Mouse (Mus musculus) kidney, adult 9 months (tissue): ENCODE measurements at regions not wholly inside any gene's neighbourhood (a gene's known extent, or its start where the extent isn't known, plus 50 kb on each side); places are given as distances from the start of the nearest gene placed in this dataset.

ENCODE experiments used
- DNase-seq: peaks from one replicate; pipeline ENCODE4 v3.0.0; 2022

DNA sequence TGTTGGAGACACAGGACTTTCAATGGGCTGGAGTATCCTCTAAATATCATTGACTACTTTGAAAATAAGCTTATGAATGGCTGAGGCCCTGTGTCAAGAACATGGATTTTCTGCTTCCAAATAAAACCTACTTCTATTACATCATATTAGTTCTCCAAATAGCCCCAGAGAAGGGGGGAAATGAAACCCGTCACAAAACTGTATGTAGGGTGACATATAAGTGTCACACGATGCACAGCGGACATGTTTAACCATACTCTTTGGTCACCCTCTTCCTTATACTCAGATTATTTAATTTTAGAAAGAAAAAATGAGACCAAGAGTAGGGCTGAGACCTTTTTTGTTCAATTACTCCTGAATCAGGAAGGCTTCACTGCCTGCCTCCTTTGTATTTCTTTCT, 189.2 kb upstream of the Creb1 start:
- DNase-seq = no peak

DNA sequence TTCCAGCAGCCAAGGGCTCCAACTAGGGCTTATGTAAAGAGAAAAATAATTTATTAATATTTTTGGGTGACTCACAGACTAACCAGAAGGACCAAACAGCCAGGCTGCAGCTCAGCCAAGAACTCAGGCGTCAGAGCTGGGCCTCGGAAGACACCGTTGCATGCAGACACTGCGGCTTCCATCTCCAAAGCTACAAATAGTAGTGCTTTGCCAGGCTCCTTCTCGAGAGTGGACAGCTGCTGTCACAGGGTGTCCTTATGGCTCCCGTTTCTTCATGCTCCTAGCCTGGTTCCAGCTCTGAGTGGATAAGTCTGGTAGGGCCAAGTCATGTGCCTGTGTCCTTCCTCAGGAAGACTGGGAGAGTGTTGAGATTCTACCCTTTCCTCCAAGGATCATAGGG, 190.8 kb upstream of the Creb1 start:
- DNase-seq = no peak

DNA sequence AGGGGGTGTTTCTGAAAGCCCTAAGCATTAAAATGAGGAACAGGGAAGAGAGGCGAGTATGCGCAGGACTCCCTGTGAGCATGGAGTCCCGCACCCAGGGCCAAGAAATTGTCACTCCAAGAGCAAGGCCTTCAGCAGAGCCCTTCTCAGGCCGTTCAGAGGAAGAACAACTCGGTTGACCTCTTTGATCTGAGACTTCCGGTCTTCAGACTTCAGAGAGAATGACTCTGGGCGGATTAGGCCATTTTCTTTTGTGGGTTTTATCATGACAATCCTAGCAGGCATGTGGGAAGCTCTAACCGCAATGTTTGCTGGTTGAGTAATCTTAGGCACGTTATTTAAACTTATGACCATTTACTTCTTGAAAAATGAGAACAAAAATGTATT, 193.9 kb upstream of the Creb1 start:
- no peak for DNase-seq

DNA sequence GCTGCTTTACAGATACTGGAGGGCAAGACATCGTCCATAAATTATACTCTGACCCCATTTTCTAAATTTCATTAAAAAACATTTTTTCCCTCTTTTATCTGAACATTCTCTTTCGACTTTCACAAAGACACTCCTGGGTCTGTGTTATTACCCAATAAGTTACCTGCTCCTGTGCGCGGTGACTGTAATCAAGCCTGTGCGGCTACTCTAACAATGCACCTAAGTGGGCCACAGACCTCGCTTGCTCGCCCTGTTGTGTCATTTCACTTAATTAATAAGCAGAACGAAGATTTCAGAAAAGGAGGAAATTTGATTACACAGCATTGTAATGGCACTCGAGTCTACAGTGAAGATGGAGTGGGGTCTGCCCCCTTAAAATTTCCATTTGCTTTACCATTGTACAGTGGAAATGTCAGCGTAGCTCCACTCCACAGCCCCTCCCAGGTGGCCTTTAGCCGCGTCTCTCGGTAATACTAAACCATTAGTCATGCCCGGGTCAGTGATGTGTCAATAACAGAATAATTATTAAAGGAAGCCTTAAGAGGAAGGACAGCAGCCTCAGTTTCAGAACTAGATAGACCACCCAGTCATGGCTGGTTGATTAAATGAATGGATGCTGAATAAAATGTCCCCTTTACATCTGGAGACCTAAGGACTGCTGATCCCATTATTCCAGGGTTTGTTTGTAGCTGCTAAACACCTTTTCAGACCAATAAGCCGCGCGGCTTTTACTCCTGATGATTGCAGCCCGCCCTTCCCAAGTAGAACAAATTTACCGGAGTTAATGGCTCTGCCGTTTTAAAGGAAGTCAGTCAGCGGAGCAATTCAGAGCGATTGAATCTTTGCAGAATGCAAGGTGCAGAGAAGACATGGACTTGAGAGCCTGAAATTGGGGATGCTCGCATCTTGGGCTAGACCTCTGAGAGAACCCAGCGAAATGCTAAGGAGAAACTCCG, 194.5 kb upstream of the Creb1 start:
- peak; percentile 7 for DNase-seq

DNA sequence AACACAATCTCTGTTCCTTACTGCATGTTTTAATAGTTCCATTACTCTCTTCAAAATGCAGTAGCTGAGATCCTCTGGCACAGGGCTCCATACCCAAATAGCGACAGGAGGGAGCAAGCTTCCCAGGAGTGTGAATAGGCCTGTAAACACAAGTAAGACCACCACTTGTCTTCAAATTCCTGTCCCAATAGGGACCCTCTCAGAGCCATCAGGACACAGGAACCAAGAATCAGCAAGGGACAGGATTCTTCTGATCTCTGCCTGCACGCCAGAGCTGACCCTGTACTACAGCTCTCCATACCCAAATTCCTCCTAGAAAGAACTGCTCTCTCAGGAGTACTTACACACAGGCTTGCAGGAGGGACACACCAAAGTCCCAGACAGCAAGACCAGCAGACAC, 200.9 kb upstream of the Creb1 start:
- no peak for DNase-seq

DNA sequence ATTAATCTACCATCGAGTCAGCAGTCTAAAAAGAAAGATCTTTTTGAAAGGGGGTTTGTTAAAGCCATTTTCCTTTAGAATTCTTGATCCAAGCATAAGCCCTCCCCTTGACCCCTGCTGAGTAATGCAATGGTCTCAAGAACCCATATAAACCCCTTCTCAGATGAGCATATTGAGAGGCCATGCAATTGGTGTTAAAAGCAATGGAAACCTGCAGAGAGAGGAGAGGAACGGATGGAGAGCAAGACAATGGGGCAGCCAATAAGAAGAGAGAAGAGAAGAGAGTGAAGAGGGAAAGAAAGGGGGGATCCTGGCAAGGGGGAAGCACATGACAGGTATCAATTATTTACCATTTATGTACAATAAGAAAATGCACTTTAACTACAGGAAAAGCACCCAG, 201.7 kb upstream of the Creb1 start:
- no peak for DNase-seq

DNA sequence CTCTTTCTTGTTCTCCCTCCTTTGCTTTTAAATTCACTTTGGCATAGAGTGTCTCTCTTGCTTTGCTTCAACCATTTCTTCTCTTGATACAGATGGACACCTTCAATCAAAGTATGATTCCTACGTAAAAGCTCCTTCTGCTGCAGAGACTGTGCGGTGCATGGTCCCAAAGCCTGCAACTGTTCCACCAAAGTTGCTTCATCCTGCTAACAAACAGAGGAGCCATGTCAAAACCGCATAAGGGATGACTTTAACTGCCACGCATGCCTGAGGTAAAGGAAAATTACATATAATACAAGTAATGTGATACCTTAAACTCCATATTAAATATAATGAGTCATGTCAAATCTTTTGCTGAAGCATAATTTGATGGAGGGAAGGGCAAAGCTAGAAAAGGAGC, 200.1 kb upstream of the Klf7 start:
- no peak for DNase-seq

DNA sequence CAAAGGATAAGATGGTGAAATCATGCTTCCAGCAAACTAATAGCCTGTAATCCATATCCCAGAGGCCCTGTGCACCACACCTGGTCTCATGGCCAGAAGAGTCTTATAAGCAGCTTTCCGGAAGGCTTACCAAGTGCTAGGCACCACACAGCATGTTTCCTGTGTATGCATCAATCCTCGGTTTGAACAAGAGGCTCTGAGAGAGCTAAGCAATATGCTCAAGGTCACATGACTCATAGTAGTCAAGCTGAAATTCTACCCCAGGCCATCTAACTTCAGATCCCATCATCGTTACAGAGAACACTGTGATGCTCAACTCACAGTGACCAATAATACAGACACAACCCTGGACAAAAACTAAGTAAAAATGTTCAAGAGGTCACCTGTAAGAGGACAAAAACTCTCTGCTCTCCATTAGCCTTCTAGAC, 197.1 kb upstream of the Klf7 start:
- DNase-seq = no peak

DNA sequence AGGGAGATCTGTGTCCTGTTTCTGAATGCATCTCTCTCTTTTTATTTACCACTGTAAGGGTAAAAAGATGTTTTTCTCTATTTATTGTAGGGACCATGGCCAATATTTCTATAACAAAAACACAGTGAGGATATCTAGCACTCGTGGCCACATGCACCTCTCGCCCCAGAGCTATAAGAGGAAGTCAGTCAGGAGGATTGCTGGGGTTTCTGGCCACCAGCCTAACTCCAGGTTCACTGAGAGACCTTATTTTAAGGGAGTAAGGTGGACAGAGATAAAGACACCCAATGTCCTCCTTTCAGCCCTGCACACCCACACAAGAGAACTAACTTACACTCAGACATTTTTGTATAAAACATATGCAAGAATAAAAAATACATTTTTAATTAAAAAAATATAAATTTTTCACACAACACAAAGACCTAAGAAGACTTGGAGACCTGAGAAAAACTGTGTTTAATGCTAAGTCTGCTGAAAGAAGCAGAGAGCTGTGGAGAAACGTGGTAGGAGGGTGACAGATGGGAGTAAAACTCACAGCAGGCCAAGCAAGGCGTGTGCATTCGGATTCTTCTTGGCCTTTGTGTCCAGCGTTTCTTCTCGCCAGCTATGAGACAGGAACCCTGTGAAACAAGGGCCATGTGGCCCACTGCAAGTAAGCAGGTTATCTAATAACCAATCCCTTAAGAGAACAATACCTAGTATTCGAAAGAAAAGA, 196.5 kb upstream of the Klf7 start:
- DNase-seq = no peak

DNA sequence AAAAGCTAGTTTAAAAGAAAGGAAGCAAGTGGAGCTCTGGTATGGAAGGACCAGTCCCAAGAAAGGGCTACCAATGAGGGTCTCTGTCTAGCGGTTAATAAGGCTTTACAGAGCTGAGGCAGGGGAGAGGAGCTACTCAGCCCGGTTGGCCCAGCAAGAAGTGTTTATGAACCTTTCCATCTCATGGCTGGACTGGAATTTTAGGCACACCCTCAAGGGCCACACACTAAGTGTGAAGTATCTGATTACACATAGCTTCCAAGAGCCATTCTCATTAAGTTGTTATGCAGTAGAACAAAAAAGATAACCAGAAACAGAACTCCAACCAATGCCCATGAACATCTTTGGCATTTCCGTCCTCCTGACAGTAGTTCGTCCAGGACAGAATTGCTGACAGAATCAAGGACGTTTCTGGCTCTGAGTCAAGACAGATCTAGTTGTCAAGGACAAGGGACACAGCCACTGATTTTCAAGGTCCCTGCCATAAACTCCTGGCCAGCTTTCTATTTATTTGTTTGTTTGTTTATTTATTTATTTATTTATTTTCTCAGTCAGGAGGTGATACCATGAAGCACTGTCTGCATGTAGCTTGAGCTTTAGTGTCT, 195.1 kb upstream of the Klf7 start:
- DNase-seq = no peak

DNA sequence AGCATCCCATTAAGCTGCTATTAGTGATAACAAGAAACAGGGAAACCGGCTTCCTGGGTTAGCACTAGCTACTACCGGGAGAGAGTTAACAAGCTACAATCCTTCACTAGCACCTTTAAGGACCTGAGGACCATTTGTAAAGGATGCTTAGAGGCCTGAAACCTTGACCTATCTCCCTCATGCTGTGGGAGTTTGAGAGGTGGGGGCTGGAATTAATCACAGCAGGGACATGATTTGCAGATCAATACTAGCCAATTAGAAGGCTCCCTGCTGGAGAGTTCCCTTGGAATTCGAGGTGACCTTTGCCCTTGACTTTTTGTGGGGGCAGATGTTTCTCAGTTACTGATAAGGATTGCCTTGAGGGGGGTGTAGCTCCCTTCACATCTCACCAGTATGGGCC, 189.3 kb upstream of the Klf7 start:
- DNase-seq = no peak

DNA sequence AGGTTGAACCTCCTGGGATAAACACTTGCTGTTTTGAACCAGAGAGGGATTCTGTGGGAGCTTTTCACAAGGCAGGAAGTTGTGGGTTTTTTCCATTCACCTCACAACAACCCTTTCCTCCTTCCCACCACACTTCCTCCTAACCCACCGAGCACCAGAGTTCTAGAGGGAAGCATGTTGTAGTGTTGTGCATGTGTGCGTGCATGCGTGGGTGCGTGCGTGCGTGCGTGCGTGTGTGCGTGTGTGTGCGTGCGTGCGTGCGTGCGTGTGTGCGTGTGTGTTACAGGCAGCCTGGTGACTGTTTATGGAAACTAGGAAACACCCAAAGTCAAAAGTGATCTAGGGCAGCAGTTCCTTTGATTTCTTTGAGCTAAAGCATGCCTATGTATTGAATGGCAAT, 186.5 kb upstream of the Klf7 start:
- DNase-seq = no peak

DNA sequence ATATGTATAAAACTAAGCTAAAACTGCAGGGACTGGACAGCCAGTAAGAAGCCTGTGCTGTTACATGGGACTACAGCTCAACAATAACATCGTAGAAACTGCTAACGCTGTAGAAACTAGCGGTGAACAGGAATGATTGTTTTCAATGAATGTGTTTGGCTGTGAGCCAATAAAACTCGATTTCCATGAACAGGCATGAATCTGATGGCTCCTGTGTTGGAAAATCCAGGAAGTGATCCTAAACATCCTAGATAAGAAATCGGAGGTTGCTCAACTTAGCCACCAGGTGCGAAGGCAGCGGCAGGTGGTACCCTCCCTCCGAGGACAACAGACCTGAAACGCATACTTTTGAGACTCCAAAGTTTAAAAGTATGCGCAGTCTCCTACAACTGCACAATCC, 186.0 kb upstream of the Klf7 start:
- peak; percentile 26 for DNase-seq

DNA sequence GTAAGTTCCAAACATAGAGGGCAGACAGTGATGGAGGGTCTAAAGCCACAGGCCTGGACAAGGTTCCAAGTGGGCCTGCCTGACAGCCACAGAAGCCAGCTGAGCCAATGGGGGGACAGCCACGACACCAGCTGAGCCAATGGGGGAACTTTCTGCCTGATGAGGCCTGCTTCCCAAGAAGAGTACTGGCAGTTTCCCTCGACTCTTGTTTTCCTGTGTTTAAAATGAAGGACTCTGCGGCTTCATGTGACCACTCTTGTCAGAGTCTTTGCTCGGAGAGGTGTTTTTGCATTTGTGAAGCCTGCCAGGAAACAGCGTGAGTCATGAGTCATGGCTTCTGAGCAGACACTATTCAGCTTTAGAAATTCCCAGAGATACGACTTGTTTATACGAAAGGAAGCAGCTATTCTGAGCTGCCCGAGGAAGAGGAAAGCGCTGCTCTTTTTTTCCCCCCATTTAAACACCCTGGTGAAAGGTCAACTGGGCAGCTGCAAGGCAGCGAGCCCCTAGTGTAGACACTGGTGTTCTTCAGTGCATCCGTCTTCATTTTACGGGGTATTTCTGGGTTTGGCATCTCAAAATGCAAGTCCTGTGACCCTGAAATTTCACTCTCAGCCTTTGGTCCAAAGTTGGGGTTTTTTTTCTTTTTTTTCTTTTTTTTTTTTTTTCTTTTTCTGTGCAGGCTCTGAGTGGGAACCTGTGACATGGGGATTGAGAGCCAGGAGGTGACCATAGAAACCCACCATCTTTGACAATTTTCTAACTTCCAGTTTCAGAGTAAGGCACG, 183.5 kb upstream of the Klf7 start:
- DNase-seq = peak; percentile 78

DNA sequence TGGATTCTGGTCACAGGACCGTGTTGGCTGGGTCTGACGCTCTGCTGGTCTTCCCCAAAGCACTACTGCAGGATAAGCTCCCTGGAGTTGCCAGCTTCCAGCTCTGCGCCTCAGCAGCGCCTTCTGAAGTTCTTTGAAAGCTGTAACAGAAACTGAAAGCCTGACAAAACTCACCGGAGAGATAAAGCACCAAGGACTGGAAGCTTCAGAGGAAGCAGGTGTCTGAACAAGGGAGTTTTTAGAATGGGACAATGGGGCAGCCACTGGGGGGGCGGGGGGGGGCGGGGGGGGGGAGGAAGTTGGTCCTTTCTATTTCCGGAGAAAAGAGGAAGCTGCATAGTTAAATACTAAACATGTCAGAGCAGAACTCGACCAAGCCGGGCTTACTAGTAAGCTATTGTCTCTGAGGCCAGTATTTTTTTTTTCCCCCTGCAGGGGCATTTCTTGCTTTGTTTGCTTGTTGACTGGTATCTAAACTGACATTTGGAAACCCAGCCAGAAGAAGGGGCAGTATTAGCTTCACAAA, 180.8 kb upstream of the Klf7 start:
- DNase-seq = peak; percentile 76

DNA sequence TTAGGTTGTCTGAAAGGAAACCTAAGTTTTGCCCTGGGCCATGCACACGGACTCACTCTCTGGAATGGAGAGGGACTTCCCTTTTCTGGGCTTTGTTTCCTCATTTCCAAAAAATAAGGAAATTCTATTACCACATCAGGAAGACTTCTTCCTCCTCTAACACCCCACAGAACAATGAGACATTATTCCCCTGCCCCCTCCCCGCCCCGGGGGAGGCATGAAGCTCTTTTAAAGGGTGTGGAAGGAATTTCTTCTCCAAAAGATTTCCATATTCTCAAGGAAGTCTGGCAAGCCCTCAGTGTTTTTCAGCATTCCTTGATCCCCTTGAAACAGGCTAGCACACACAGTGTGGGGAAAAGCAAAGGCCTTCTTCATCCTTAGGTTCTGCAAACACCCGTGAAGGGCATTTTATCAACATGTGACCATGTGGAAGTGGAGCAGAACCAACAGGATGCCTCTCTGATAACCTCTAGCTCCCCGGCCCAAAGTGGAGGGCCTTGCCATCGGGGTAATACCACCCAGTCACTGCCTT, 179.5 kb upstream of the Klf7 start:
- DNase-seq = peak; percentile 66

DNA sequence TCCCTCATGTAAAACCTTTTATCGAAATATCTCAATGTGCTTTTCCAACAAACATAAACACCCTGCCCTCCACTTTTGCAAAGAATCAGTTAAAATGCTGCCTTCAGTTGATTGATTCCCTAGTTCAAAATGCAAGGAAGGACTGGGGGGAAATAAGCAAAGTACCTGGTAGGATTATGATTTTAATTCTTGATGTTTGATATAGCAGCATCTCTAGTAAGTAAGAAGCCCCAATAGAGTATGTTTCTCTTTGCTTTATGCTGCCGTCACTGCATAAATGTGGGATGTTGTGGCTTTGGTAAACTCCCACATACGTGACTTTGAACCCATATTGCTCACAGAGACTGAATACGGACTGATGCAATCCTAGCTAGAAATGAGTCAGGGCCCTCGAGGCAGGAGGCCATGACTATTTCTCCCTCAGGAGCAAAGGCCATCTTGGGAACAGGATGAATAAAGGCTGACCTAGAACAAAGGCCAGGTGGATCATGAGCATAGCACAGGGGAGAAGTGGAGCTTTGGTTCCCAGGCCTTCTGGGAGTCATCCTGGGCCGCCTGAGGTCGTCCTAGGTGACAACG, 179.0 kb upstream of the Klf7 start:
- DNase-seq = no peak

DNA sequence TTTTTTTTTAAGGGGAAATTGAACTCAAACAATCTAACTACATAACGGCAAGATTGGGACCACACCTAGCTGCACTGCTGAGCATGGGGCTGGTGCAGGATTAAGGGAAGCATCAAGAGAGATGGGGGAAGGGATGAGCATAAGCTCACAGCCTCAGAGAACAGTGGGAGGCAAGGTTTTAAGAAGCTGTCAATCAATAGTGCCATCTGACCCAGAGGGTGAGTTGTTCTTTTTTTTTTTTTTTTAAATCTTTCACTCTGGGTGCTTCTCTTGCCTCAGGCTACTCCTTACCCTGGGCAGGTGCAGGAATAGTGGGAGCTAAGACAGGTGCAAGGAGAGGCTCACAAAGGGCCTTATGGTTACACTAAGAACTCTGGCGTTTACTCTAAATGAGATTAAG, 176.9 kb upstream of the Klf7 start:
- DNase-seq = no peak

DNA sequence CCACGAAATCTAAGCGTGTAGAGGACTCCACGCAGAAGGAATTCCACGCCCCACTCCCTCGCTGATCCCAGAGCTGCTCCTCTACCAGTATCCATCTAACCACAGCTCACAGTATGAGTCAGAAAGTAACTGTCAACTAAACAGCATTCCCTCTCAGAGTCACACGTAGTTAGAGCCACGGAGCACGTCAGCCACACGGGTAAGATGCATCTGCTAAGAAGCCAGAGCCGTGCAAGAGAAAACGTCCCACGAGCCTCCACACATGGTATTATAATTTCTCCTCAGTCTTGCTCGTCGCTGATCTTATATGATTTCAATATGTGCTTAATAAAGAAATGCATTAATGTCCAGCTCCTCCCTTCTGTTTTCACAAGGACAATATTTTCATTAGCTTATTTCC, 176.1 kb upstream of the Klf7 start:
- DNase-seq = no peak

DNA sequence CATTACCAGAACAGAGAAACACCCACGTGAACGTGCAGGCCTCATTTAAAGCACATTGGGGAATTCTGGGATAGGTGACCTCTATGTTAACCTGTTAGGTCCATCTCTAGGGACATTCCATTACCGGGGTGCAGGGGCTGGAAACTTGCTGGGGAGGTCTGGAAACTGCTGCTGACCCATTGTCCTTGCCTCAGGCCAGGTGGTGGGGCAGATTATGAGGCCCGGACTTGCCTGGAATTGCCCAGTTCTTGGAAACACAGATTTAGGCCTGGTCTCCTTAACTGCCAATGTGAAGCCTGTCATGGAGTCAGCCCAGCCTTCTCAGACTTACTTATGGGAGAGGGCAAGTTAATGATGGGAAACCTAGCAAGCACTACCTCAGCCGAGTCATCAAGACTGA, 175.3 kb upstream of the Klf7 start:
- no peak for DNase-seq

DNA sequence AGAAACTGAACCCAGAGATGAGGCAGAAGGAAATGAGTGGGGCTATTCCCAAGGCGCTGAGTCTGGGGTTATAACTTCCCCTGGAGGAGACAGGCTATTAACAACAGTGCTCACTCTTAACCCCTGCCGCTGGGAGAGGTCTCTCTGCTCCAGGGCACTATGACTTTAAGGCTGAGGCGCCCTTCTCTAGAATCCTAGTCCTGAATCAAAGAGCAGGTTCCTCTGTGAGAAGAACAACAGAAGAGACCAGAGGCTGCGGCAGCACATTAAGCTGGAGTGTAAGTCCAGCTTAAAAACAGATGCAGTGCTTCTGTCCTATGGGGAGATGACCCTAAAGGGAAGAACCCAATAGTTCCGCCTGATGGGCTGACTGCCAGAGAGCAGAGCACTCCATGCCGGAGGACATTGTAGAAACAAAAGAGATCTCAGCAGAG, 173.4 kb upstream of the Klf7 start:
- peak; percentile 14 for DNase-seq

DNA sequence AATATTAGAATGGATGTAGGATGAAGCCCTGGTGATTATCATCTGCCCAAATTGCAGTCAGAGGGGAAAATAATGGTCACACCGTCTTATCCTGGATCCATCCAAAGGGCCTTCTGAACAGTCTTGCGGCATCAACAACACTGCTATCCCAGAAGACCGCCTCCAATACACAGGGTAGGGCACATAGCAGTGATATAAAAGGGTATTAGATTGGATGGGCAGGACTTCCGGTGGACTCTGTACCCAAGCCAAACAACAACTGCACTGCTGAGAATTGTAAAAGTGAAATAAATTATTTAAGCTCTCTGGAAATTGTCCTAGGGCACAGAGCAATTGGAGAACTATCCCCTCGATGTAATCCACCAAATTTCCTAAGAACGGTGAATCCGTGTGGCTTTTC, 173.0 kb upstream of the Klf7 start:
- DNase-seq = no peak
